Mouse (Mus musculus) gastrocnemius, postnatal 4 days (tissue): ENCODE measurements around the gene Lamb2. TPM values are rescaled to one million over a fixed set of nuclear protein-coding genes. Genes with fewer than 3 reads are reported as not detected.

Experiments
- DNase-seq, 2 experiments: peaks; one replicate each; pipeline ENCODE4 v3.0.0; 2021 to 2022; ENCODE audit warnings: low spot score in 2 of 2, mixed read lengths in 2 of 2
- total RNA-seq, 2 experiments: library from RNA; stranded (reverse); gene quantifications; 2 replicates each; pipeline ENCODE4 v1.2.3; 2021

Gene Lamb2
- total RNA-seq, 2 experiments from 2014 or later, result 180 to 191 TPM

- no peak for DNase-seq
Measured at GRCm38 (mm10) chr9:108531496-108531895, 52.0 kb downstream of the Lamb2 start.

Other genes starting within 250 kb of the Lamb2 start
- 100 to 1,000 TPM; 400 to 402 TPM for gene Dag1, start 215.8 kb upstream of the Lamb2 start, total RNA-seq
- gene Nicn1, start 189.3 kb upstream of the Lamb2 start, total RNA-seq, result 10 to 100 TPM; 15.9 to 16.7 TPM
- gene Amt, start 182.9 kb upstream of the Lamb2 start, total RNA-seq, result 1 to 10 TPM; 2.4 to 3.1 TPM
- gene Rhoa, start 173.6 kb upstream of the Lamb2 start, total RNA-seq, result 100 to 1,000 TPM; 272 TPM
- gene Tcta, start 173.6 kb upstream of the Lamb2 start, total RNA-seq, result 10 to 100 TPM; 24.7 to 33.9 TPM
- 100 to 1,000 TPM in 1 of 2 experiments, 10 to 100 TPM in 1; 91.8 to 108 TPM for gene Gpx1, start 140.8 kb upstream of the Lamb2 start, total RNA-seq
- 10 to 100 TPM; 77.2 to 93.2 TPM for gene Usp4, start 131.9 kb upstream of the Lamb2 start, total RNA-seq
- 1 to 10 TPM in 1 of 2 experiments, under 1 TPM in 1; 0.57 to 1.2 TPM for gene 1700102P08Rik, start 86.9 kb upstream of the Lamb2 start, total RNA-seq
- gene Ccdc36, start 51.3 kb upstream of the Lamb2 start, total RNA-seq, result under 1 TPM; 0.21 to 0.25 TPM
- gene BC048562, start 43.3 kb upstream of the Lamb2 start, total RNA-seq, result not detected
- 10 to 100 TPM; 27.0 to 31.3 TPM for gene Ccdc71, start 19.2 kb upstream of the Lamb2 start, total RNA-seq
- 10 to 100 TPM; 13.4 to 15.3 TPM for gene Klhdc8b, start 18.2 kb upstream of the Lamb2 start, total RNA-seq
- 100 to 1,000 TPM; 107 to 126 TPM for gene Usp19, start 10.9 kb downstream of the Lamb2 start, total RNA-seq
- gene Qars, start 28.0 kb downstream of the Lamb2 start, total RNA-seq, result 10 to 100 TPM; 93.1 to 96.0 TPM
- 100 to 1,000 TPM; 109 to 123 TPM for gene Qrich1, start 37.1 kb downstream of the Lamb2 start, total RNA-seq
- gene Impdh2, start 80.5 kb downstream of the Lamb2 start, total RNA-seq, result 10 to 100 TPM; 78.6 to 92.9 TPM
- 10 to 100 TPM; 39.6 to 46.7 TPM for gene Ndufaf3, start 87.7 kb downstream of the Lamb2 start, total RNA-seq
- 10 to 100 TPM; 11.5 to 14.6 TPM for gene Dalrd3, start 90.2 kb downstream of the Lamb2 start, total RNA-seq
- gene Wdr6, start 99.0 kb downstream of the Lamb2 start, total RNA-seq, result 10 to 100 TPM; 27.7 to 32.2 TPM
- 1 to 10 TPM; 5.0 to 5.5 TPM for gene P4htm, start 117.9 kb downstream of the Lamb2 start, total RNA-seq
- gene Arih2, start 169.7 kb downstream of the Lamb2 start, total RNA-seq, result 10 to 100 TPM; 58.2 to 68.8 TPM
- gene Slc25a20, start 182.4 kb downstream of the Lamb2 start, total RNA-seq, result 10 to 100 TPM; 68.4 to 75.8 TPM
- 100 to 1,000 TPM; 103 to 104 TPM for gene Prkar2a, start 209.6 kb downstream of the Lamb2 start, total RNA-seq